Mouse (Mus musculus) midbrain, embryonic 14.5 days (tissue): ENCODE measurements around the gene Atp5d. TPM values are rescaled to one million over a fixed set of nuclear protein-coding genes. Genes with fewer than 3 reads are reported as not detected.

Experiments used
- ATAC-seq: fragments of 200-750 bp; cut with Nextera tagmentation; 2 replicates; pipeline ENCODE4 v1.8.0; 2017; ENCODE audit warnings: moderate number of reproducible peaks, moderate library complexity; ENCODE audit not compliant: low FRiP score, low TSS enrichment
- DNase-seq: peaks from one replicate; pipeline ENCODE4 v3.0.0-alpha.2; 2015
- H3K27ac ChIP-seq: fragments of 300-500 bp; sonication (generic); replicated peaks from 2 replicates; pipeline ENCODE4 v1.5.1; 2014; ENCODE audit warnings: mild to moderate bottlenecking, low read depth, low read length, moderate library complexity
- H3K27me3 ChIP-seq: fragments of 300-500 bp; sonication (generic); 2 replicates; pipeline ENCODE4 v1.6.1; 2014; ENCODE audit warnings: low read length, control low read depth, mixed read lengths; ENCODE audit not compliant: control insufficient read depth, insufficient read depth
- H3K36me3 ChIP-seq: fragments of 300-500 bp; sonication (generic); 2 replicates; pipeline ENCODE4 v1.6.1; 2014; ENCODE audit warnings: low read length, control low read depth; ENCODE audit not compliant: control insufficient read depth, insufficient read depth
- H3K4me1 ChIP-seq: fragments of 300-500 bp; sonication (generic); 2 replicates; pipeline ENCODE4 v1.6.1; 2014; ENCODE audit warnings: mild to moderate bottlenecking, antibody characterized with exemption, low read length, control low read depth; ENCODE audit not compliant: control insufficient read depth, insufficient read depth
- H3K4me2 ChIP-seq: fragments of 300-500 bp; sonication (generic); 2 replicates; pipeline ENCODE4 v1.6.1; 2014; ENCODE audit warnings: mild to moderate bottlenecking, low read length, moderate library complexity
- H3K4me3 ChIP-seq: fragments of 300-500 bp; sonication (generic); replicated peaks from 2 replicates; pipeline ENCODE4 v1.5.1; 2014; ENCODE audit warnings: low read depth, low read length
- H3K9ac ChIP-seq: fragments of 300-500 bp; sonication (generic); replicated peaks from 2 replicates; pipeline ENCODE4 v1.6.1; 2014; ENCODE audit warnings: mild to moderate bottlenecking, low read length, moderate library complexity
- H3K9me3 ChIP-seq: fragments of 300-500 bp; sonication (generic); 2 replicates; pipeline ENCODE4 v1.6.1; 2016; ENCODE audit warnings: low read length, control low read depth, mixed read lengths; ENCODE audit not compliant: control insufficient read depth
- WGBS: fragments of 180-500 bp; shearing (Covaris S2); extraction: QIAGEN DNeasy Blood & Tissue Kit; methylation state at CpG from one replicate; pipeline ENCODE4 v1.1.7; 2014; 5-methylcytosine and 5-hydroxymethylcytosine counted together
- polyA plus RNA-seq: library from polyadenylated mRNA; unstranded; fragments of >200 nt; fragmentation: Nextera tagmentation; extraction: Ambion mirVana; gene quantifications from 2 replicates; pipeline ENCODE4 v1.2.1, GENCODE M21; 2014

The Atp5d gene
- polyA plus RNA-seq, 1 experiment from 2014 or later, result 407 TPM

- H3K9me3 ChIP-seq, result no peaks in the 10 kb centered on the region
- DNase-seq, result no peak
- no peaks in the 10 kb centered on the region for H3K27me3 ChIP-seq
- H3K4me1 ChIP-seq, result 0 out of 2 replicates have a peak, but pooled peaks cover 3% of the 10 kb centered on the region
- 92% methylated on average over 9 of the region's 9 CpGs for WGBS
- H3K4me2 ChIP-seq, result no peak overlapping the region
- no peak overlapping the region for H3K4me3 ChIP-seq
- H3K27ac ChIP-seq, result no peak overlapping the region
- peaks cover 60% of the 10 kb centered on the region for H3K36me3 ChIP-seq
- ATAC-seq, result no peak
- H3K9ac ChIP-seq, result no peak overlapping the region
Observed at GRCm38 (mm10) chr10:80123932-80124562, 14.4 kb upstream of the Atp5d start.

GRCm38 (mm10) chr10:80127920-80128319, 10.5 kb upstream of the Atp5d start:
- no peak overlapping the region for H3K4me3 ChIP-seq
- H3K4me2 ChIP-seq, result no peak overlapping the region
- H3K4me1 ChIP-seq, result peaks cover 10% of the 10 kb centered on the region; the same call in 1 of the 2 replicates
- no peaks in the 10 kb centered on the region for H3K27me3 ChIP-seq
- no peak overlapping the region for H3K9ac ChIP-seq
- WGBS, result 91% methylated on average over 8 of the region's 8 CpGs
- H3K9me3 ChIP-seq, result no peaks in the 10 kb centered on the region
- H3K36me3 ChIP-seq, result peaks cover 89% of the 10 kb centered on the region
- H3K27ac ChIP-seq, result no peak overlapping the region
- DNase-seq (no peak), ATAC-seq (no peak)

- no peak overlapping the region for H3K4me3 ChIP-seq
- WGBS, result 93% methylated on average over 9 of the region's 9 CpGs
- H3K27ac ChIP-seq, result no peak overlapping the region
- H3K4me1 ChIP-seq, result peaks cover 10% of the 10 kb centered on the region; the same call in 1 of the 2 replicates
- no peak overlapping the region for H3K4me2 ChIP-seq
- DNase-seq (no peak), ATAC-seq (no peak)
- peaks cover 100% of the 10 kb centered on the region for H3K36me3 ChIP-seq
- no peaks in the 10 kb centered on the region for H3K9me3 ChIP-seq
- no peak overlapping the region for H3K9ac ChIP-seq
- H3K27me3 ChIP-seq, result no peaks in the 10 kb centered on the region
Observed at GRCm38 (mm10) chr10:80129846-80130245, 8.6 kb upstream of the Atp5d start.

- Histone ChIP-seq H3K4me2 (no peak overlapping the region), H3K27me3 (no peaks in the 10 kb centered on the region), H3K4me3 (no peak overlapping the region), H3K9ac (no peak overlapping the region), H3K4me1 (peaks cover 10% of the 10 kb centered on the region; the same call in 1 of the 2 replicates), H3K36me3 (peaks cover 100% of the 10 kb centered on the region), H3K9me3 (no peaks in the 10 kb centered on the region), H3K27ac (no peak overlapping the region)
- ATAC-seq (no peak), DNase-seq (no peak)
- whole genome bisulfite sequencing, result 86% methylated on average over 18 of the region's 18 CpGs
Observed at GRCm38 (mm10) chr10:80130403-80131031, 7.9 kb upstream of the Atp5d start.

GRCm38 (mm10) chr10:80131316-80131951, 7.0 kb upstream of the Atp5d start:
- ATAC-seq, result peak; percentile 19
- peak overlapping the region; percentile 25 for H3K4me2 ChIP-seq
- WGBS, result 12% methylated on average over 55 of the region's 55 CpGs
- H3K9ac ChIP-seq, result no peak overlapping the region
- no peaks in the 10 kb centered on the region for H3K27me3 ChIP-seq
- H3K9me3 ChIP-seq, result no peaks in the 10 kb centered on the region
- peak; percentile 72 for DNase-seq
- no peak overlapping the region; the same call in 1 of the 2 replicates for H3K27ac ChIP-seq
- peaks cover 100% of the 10 kb centered on the region for H3K36me3 ChIP-seq
- H3K4me1 ChIP-seq, result peaks cover 16% of the 10 kb centered on the region
- H3K4me3 ChIP-seq, result no peak overlapping the region

- peaks cover 94% of the 10 kb centered on the region for H3K36me3 ChIP-seq
- peak overlapping the region; percentile 25 for H3K4me2 ChIP-seq
- DNase-seq (peak; percentile 53), ATAC-seq (no peak)
- H3K27me3 ChIP-seq, result no peaks in the 10 kb centered on the region; the same call in 1 of the 2 replicates
- 0 out of 2 replicates have a peak overlapping the region, but pooled peaks have one; percentile 5 for H3K27ac ChIP-seq
- no peak overlapping the region for H3K9ac ChIP-seq
- peaks cover 21% of the 10 kb centered on the region for H3K4me1 ChIP-seq
- WGBS, result 23% methylated on average over 27 of the region's 27 CpGs
- H3K9me3 ChIP-seq, result no peaks in the 10 kb centered on the region
- no peak overlapping the region for H3K4me3 ChIP-seq
Observed at GRCm38 (mm10) chr10:80131952-80132350, 6.5 kb upstream of the Atp5d start.

- H3K4me3 ChIP-seq, result no peak overlapping the region
- H3K36me3 ChIP-seq, result peaks cover 81% of the 10 kb centered on the region
- H3K27me3 ChIP-seq, result no peaks in the 10 kb centered on the region; the same call in 1 of the 2 replicates
- DNase-seq, result no peak
- no peak for ATAC-seq
- H3K9ac ChIP-seq, result no peak overlapping the region
- H3K4me2 ChIP-seq, result no peak overlapping the region
- H3K9me3 ChIP-seq, result no peaks in the 10 kb centered on the region
- H3K27ac ChIP-seq, result no peak overlapping the region
- H3K4me1 ChIP-seq, result peaks cover 33% of the 10 kb centered on the region
- WGBS, result 78% methylated on average over 8 of the region's 8 CpGs
Observed at GRCm38 (mm10) chr10:80133226-80133849, 5.1 kb upstream of the Atp5d start.

- Histone ChIP-seq H3K36me3 (peaks cover 70% of the 10 kb centered on the region), H3K9me3 (no peaks in the 10 kb centered on the region), H3K27ac (no peak overlapping the region), H3K4me2 (no peak overlapping the region), H3K27me3 (no peaks in the 10 kb centered on the region; the same call in 1 of the 2 replicates), H3K4me1 (peaks cover 36% of the 10 kb centered on the region), H3K9ac (no peak overlapping the region), H3K4me3 (no peak overlapping the region)
- no peak for DNase-seq
- ATAC-seq, result no peak
- WGBS, result 91% methylated on average over 9 of the region's 9 CpGs
Observed at GRCm38 (mm10) chr10:80134421-80134820, 4.0 kb upstream of the Atp5d start.
